Mouse (Mus musculus): ENCODE measurements at regions not wholly inside any gene's neighbourhood (a gene's known extent, or its start where the extent isn't known, plus 50 kb on each side); places are given as distances from the start of the nearest gene placed in this dataset.

- no peak for TF ChIP-seq CTCF (IDR thresholded peaks at IDR 0.05; ENCODE audit: low read depth, low read length)
- TF ChIP-seq TAL1 (conservative IDR thresholded peaks at IDR 0.05; ENCODE audit: low read depth, low read length) = no peak
- no peak for TF ChIP-seq GATA1 (IDR thresholded peaks at IDR 0.05; ENCODE audit: borderline replicate concordance, low read length)
- no peak for TF ChIP-seq POLR2AphosphoS5 (IDR thresholded peaks at IDR 0.05; ENCODE audit: insufficient replicate concordance, low read depth, low read length)
These were observed 1676.1 kb upstream of the Flrt2 start for GRCm38 (mm10) chr12:94015946-94016345.
